ENCODE assay signal across 8 mouse cellular contexts in the genomic region with DNA sequence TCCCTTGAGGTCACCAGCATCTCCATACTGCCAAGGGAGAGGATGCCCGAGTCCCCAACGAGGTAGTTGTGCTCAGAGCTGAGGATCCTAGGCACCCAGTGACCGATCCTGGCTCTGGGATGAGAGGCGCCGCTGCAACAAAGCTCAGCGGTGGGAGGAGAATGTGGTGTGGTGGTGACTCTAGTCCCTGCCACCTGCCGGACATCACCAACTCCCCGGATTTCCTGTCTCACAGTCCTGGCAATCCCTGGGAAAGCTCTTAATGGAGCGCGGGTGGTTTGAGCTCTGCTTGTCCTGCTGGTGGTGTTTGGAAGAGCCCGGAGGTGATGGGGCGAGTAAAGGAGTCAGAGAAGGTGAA. TPM values are rescaled to one million over a fixed set of nuclear protein-coding genes. Genes with fewer than 3 reads are reported as not detected.
DNase-seq lines count a peak whose midpoint lies in the region; ATAC-seq and TF ChIP-seq lines count a peak whose summit lies in the region.

No protein-coding gene starts in this region.

- under 1% methylated on average over 11 of the region's 12 CpGs for WGBS in embryonic facial prominence, embryonic 14.5 days
- 0% methylated on average over 12 of the region's 12 CpGs for WGBS in intestine, postnatal 0 days
- WGBS in midbrain, embryonic 16.5 days, result 0% methylated on average over 12 of the region's 12 CpGs

- TF ChIP-seq CTCF in intestine, postnatal 0 days (IDR thresholded peaks at IDR 0.05; ENCODE audit: low read depth), result no peak

- ATAC-seq in cerebellum, adult (ENCODE audit: insufficient number of reproducible peaks, low FRiP score, low TSS enrichment), result peak; percentile 78
- ATAC-seq in embryonic facial prominence, embryonic 14.5 days (ENCODE audit: low read depth), result peak; percentile 55; the same call in 1 of the 2 replicates
- no peak for ATAC-seq in intestine, postnatal 0 days
- ATAC-seq in midbrain, embryonic 16.5 days, result peak; percentile 74

- peak overlapping the region; percentile 96 for H3K4me2 ChIP-seq in embryonic facial prominence, embryonic 14.5 days (ENCODE audit: low read depth, low read length)
- peak overlapping the region; percentile 74 for H3K4me2 ChIP-seq in intestine, postnatal 0 days (replicated peaks; ENCODE audit: low read depth)
- H3K4me2 ChIP-seq in midbrain, embryonic 16.5 days (ENCODE audit: low read length), result peak overlapping the region; percentile 99

- no peaks in the 10 kb centered on the region for H3K9me3 ChIP-seq in embryonic facial prominence, embryonic 14.5 days (ENCODE audit: control insufficient read depth, low read length)
- H3K9me3 ChIP-seq in intestine, postnatal 0 days (ENCODE audit: control insufficient read depth), result no peaks in the 10 kb centered on the region
- H3K9me3 ChIP-seq in midbrain, embryonic 16.5 days (replicated peaks; ENCODE audit: control insufficient read depth, low read length, poor library complexity, severe bottlenecking), result no peaks in the 10 kb centered on the region

- H3K36me3 ChIP-seq in embryonic facial prominence, embryonic 14.5 days (ENCODE audit: control insufficient read depth, insufficient read depth, low read length), result no peaks in the 10 kb centered on the region
- H3K36me3 ChIP-seq in intestine, postnatal 0 days (ENCODE audit: control insufficient read depth, insufficient read depth), result no peaks in the 10 kb centered on the region
- H3K36me3 ChIP-seq in midbrain, embryonic 16.5 days (ENCODE audit: control insufficient read depth, insufficient read depth, low read length), result no peaks in the 10 kb centered on the region

- no peak for DNase-seq in cerebellum, adult 8-10 months
- DNase-seq in Muller cell, postnatal 12 days (ENCODE audit: inconsistent ontology term), result peak; percentile 81
- peak; percentile 8 for DNase-seq in embryonic facial prominence, embryonic 14.5 days (ENCODE audit: low spot score)
- DNase-seq in spleen, postnatal 36 days (ENCODE audit: low spot score in 2 of 2), result no peak
- DNase-seq in gastrocnemius, postnatal 25 days, result no peak

- H3K4me1 ChIP-seq in embryonic facial prominence, embryonic 14.5 days (ENCODE audit: control insufficient read depth, insufficient read depth, low read length), result no peaks in the 10 kb centered on the region
- H3K4me1 ChIP-seq in intestine, postnatal 0 days (replicated peaks; ENCODE audit: control insufficient read depth, insufficient read depth, low read length), result no peaks in the 10 kb centered on the region
- peaks cover 8% of the 10 kb centered on the region for H3K4me1 ChIP-seq in midbrain, embryonic 16.5 days (ENCODE audit: control insufficient read depth, insufficient read depth, low read length)

- H3K4me3 ChIP-seq in embryonic facial prominence, embryonic 14.5 days (ENCODE audit: low read depth, low read length), result peak overlapping the region; percentile 48
- peak overlapping the region; percentile 27 for H3K4me3 ChIP-seq in intestine, postnatal 0 days (ENCODE audit: low read depth, low read length)
- H3K4me3 ChIP-seq in midbrain, embryonic 16.5 days (ENCODE audit: low read depth, low read length), result peak overlapping the region; percentile 65

- H3K9ac ChIP-seq in embryonic facial prominence, embryonic 14.5 days (ENCODE audit: low read depth, low read length), result peak overlapping the region; percentile 52
- no peak overlapping the region for H3K9ac ChIP-seq in intestine, postnatal 0 days (ENCODE audit: low read depth, low read length)
- H3K9ac ChIP-seq in midbrain, embryonic 16.5 days (ENCODE audit: low read depth, low read length), result peak overlapping the region; percentile 80

- H3K27me3 ChIP-seq in embryonic facial prominence, embryonic 14.5 days (replicated peaks; ENCODE audit: control insufficient read depth, insufficient read depth, low read length), result peaks cover 31% of the 10 kb centered on the region; the same call in 1 of the 2 replicates
- H3K27me3 ChIP-seq in intestine, postnatal 0 days (replicated peaks; ENCODE audit: control insufficient read depth, insufficient read depth, low read length), result peaks cover 15% of the 10 kb centered on the region
- H3K27me3 ChIP-seq in midbrain, embryonic 16.5 days (ENCODE audit: control insufficient read depth, insufficient read depth, low read depth, low read length), result no peaks in the 10 kb centered on the region

- no peak overlapping the region for H3K27ac ChIP-seq in embryonic facial prominence, embryonic 14.5 days (replicated peaks; ENCODE audit: low read depth, low read length)
- no peak overlapping the region for H3K27ac ChIP-seq in intestine, postnatal 0 days (ENCODE audit: low read depth, low read length)
- H3K27ac ChIP-seq in midbrain, embryonic 16.5 days (ENCODE audit: low read length), result peak overlapping the region; percentile 23; the same call in 1 of the 2 replicates

RNA-seq across cellular contexts. Expression of a gene that starts 0.9 kb away (rescaled TPM):
- 0.18 and 0.21 TPM in 2 replicates for polyA plus RNA-seq in embryonic facial prominence, embryonic 14.5 days (2014; fragmentation: Nextera tagmentation; extraction: Ambion mirVana)
- polyA plus RNA-seq in intestine, postnatal 0 days (2015; fragmentation: Nextera tagmentation; extraction: Ambion mirVana), result 0.14 and 0.21 TPM in 2 replicates
- 2.9 and 4.1 TPM in 2 replicates for polyA plus RNA-seq in midbrain, embryonic 16.5 days (2015; fragmentation: Nextera tagmentation; extraction: Ambion mirVana)
- under 1 TPM in 1 of 2 experiments, not detected in 1; 0.08 TPM for total RNA-seq in gastrocnemius, postnatal 25 days (2021)

Comparison
In these comparisons a context has a peak if more than half of its experiments do, and no peak if none do; other contexts are left out.
1. DNase-seq: peak in Muller cell, postnatal 12 days (single experiment) and embryonic facial prominence, embryonic 14.5 days (single experiment); none in cerebellum, adult 8-10 months (single experiment), spleen, postnatal 36 days (0 of 2) and gastrocnemius, postnatal 25 days (single experiment).
2. Peak in every context shown above with its lines, with median percentiles within 50 percentile points of each other: H3K4me2 ChIP-seq and H3K4me3 ChIP-seq.